Mouse (Mus musculus) kidney, embryonic 14.5 days (tissue): ENCODE results near the gene Pnmal1. TPM values are rescaled to one million over a fixed set of nuclear protein-coding genes. Genes with fewer than 3 reads are reported as not detected.

ENCODE experiments used
- ATAC-seq: fragments of 200-750 bp; cut with Nextera tagmentation; 2 replicates; pipeline ENCODE4 v1.8.0; 2017; ENCODE audit warnings: moderate number of reproducible peaks, mild to moderate bottlenecking, moderate TSS enrichment, moderate library complexity; ENCODE audit not compliant: low FRiP score, low TSS enrichment
- H3K27ac ChIP-seq: fragments of 300-500 bp; sonication (generic); 2 replicates; pipeline ENCODE4 v1.5.1; 2014; ENCODE audit warnings: low read depth, mild to moderate bottlenecking, low read length, moderate library complexity, mixed read lengths
- H3K27me3 ChIP-seq: fragments of 300-500 bp; sonication (generic); 2 replicates; pipeline ENCODE4 v1.6.1; 2014; ENCODE audit warnings: mild to moderate bottlenecking, low read length; ENCODE audit not compliant: control insufficient read depth, insufficient read depth
- H3K36me3 ChIP-seq: fragments of 300-500 bp; sonication (generic); 2 replicates; pipeline ENCODE4 v1.6.1; 2014; ENCODE audit warnings: low read length, mixed read lengths; ENCODE audit not compliant: control insufficient read depth, insufficient read depth
- H3K4me1 ChIP-seq: fragments of 300-500 bp; sonication (generic); 2 replicates; pipeline ENCODE4 v1.6.1; 2014; ENCODE audit warnings: low read length, mixed read lengths; ENCODE audit not compliant: control insufficient read depth, insufficient read depth
- H3K4me2 ChIP-seq: fragments of 300-500 bp; sonication (generic); replicated peaks from 2 replicates; pipeline ENCODE4 v1.6.1; 2014; ENCODE audit warnings: low read depth, mild to moderate bottlenecking, low read length
- H3K4me3 ChIP-seq: fragments of 300-500 bp; sonication (generic); 2 replicates; pipeline ENCODE4 v1.5.1; 2014; ENCODE audit warnings: mild to moderate bottlenecking, low read length
- H3K9ac ChIP-seq: fragments of 300-500 bp; sonication (generic); 2 replicates; pipeline ENCODE4 v1.6.1; 2014; ENCODE audit warnings: low read depth, mild to moderate bottlenecking, low read length, moderate library complexity
- H3K9me3 ChIP-seq: fragments of 300-500 bp; sonication (generic); 2 replicates; pipeline ENCODE4 v1.6.1; 2016; ENCODE audit warnings: low read length; ENCODE audit not compliant: control insufficient read depth
- WGBS: fragments of 180-500 bp; shearing (Covaris S2); extraction: QIAGEN DNeasy Blood & Tissue Kit; methylation state at CpG from one replicate; pipeline ENCODE4 v1.1.7; 2014; 5-methylcytosine and 5-hydroxymethylcytosine counted together
- polyA plus RNA-seq: library from polyadenylated mRNA; unstranded; fragments of >200 nt; fragmentation: Nextera tagmentation; extraction: Ambion mirVana; gene quantifications from 2 replicates; pipeline ENCODE4 v1.2.1, GENCODE M21; 2014

Pnmal1 gene
- polyA plus RNA-seq, 1 experiment from 2014 or later: 0.74 TPM

GRCm38 (mm10) chr7:16922360-16922973, 37.0 kb upstream of the Pnmal1 start:
- H3K4me2 ChIP-seq: peak overlapping the region; percentile 75
- H3K9me3 ChIP-seq: no peaks in the 10 kb centered on the region
- H3K4me3 ChIP-seq: peak overlapping the region; percentile 97
- no peak for ATAC-seq
- H3K27me3 ChIP-seq: no peaks in the 10 kb centered on the region
- WGBS: 54% methylated on average over 10 of the region's 10 CpGs
- H3K9ac ChIP-seq: peak overlapping the region; percentile 96
- H3K36me3 ChIP-seq: peaks cover 27% of the 10 kb centered on the region
- H3K27ac ChIP-seq: peak overlapping the region; percentile 38; the same call in 1 of the 2 replicates
- H3K4me1 ChIP-seq: peaks cover 38% of the 10 kb centered on the region

- H3K36me3 ChIP-seq: peaks cover 17% of the 10 kb centered on the region
- H3K4me3 ChIP-seq: peak overlapping the region; percentile 97
- H3K9me3 ChIP-seq: no peaks in the 10 kb centered on the region
- H3K9ac ChIP-seq: peak overlapping the region; percentile 96
- ATAC-seq: no peak
- peak overlapping the region; percentile 95 for H3K27ac ChIP-seq
- under 1% methylated on average over 52 of the region's 57 CpGs for WGBS
- no peaks in the 10 kb centered on the region for H3K27me3 ChIP-seq
- H3K4me1 ChIP-seq: peaks cover 34% of the 10 kb centered on the region
- H3K4me2 ChIP-seq: peak overlapping the region; percentile 75
These were observed 36.0 kb upstream of the Pnmal1 start for GRCm38 (mm10) chr7:16923283-16924036.

- Histone ChIP-seq H3K36me3 (peaks cover 12% of the 10 kb centered on the region), H3K27me3 (no peaks in the 10 kb centered on the region), H3K9me3 (no peaks in the 10 kb centered on the region), H3K4me1 (peaks cover 34% of the 10 kb centered on the region), H3K27ac (peak within 1 kb of the TSS; percentile 95), H3K4me2 (peak within 1 kb of the TSS; percentile 75), H3K9ac (peak within 1 kb of the TSS; percentile 96), H3K4me3 (peak within 1 kb of the TSS; percentile 97)
- 2% methylated on average over 64 of the region's 64 CpGs for WGBS
- peak; percentile 92 for ATAC-seq
These were observed 35.2 kb upstream of the Pnmal1 start, which contains the start of gene Calm3 for GRCm38 (mm10) chr7:16924037-16924834. Calm3 (minus strand) TSS chr7:16924114.

- no peak overlapping the region for H3K9ac ChIP-seq
- H3K27me3 ChIP-seq: no peaks in the 10 kb centered on the region
- WGBS: 62% methylated on average over 2 of the region's 2 CpGs
- H3K4me3 ChIP-seq: no peak overlapping the region
- H3K4me1 ChIP-seq: no peaks in the 10 kb centered on the region
- no peaks in the 10 kb centered on the region for H3K9me3 ChIP-seq
- no peaks in the 10 kb centered on the region for H3K36me3 ChIP-seq
- no peak overlapping the region for H3K4me2 ChIP-seq
- no peak for ATAC-seq
- no peak overlapping the region for H3K27ac ChIP-seq
These were observed 31.1 kb upstream of the Pnmal1 start for GRCm38 (mm10) chr7:16928341-16928740.

- ATAC-seq: no peak
- no peaks in the 10 kb centered on the region for H3K27me3 ChIP-seq
- H3K4me2 ChIP-seq: no peak overlapping the region
- no peaks in the 10 kb centered on the region for H3K36me3 ChIP-seq
- no peaks in the 10 kb centered on the region for H3K9me3 ChIP-seq
- no peaks in the 10 kb centered on the region for H3K4me1 ChIP-seq
- 2% methylated on average over 1 of the region's 1 CpGs for WGBS
- no peak overlapping the region for H3K4me3 ChIP-seq
- no peak overlapping the region for H3K9ac ChIP-seq
- no peak overlapping the region for H3K27ac ChIP-seq
These were observed 28.6 kb upstream of the Pnmal1 start for GRCm38 (mm10) chr7:16930850-16931249.

GRCm38 (mm10) chr7:16931968-16932627, 27.4 kb upstream of the Pnmal1 start:
- no peak overlapping the region for H3K27ac ChIP-seq
- no peak overlapping the region for H3K4me3 ChIP-seq
- H3K4me2 ChIP-seq: no peak overlapping the region
- WGBS: 18% methylated on average over 14 of the region's 14 CpGs
- H3K4me1 ChIP-seq: no peaks in the 10 kb centered on the region
- no peak overlapping the region for H3K9ac ChIP-seq
- H3K9me3 ChIP-seq: no peaks in the 10 kb centered on the region
- peak; percentile 51; the same call in 1 of the 2 replicates for ATAC-seq
- H3K27me3 ChIP-seq: no peaks in the 10 kb centered on the region
- H3K36me3 ChIP-seq: no peaks in the 10 kb centered on the region

- Histone ChIP-seq H3K27me3 (no peaks in the 10 kb centered on the region), H3K9me3 (no peaks in the 10 kb centered on the region), H3K36me3 (no peaks in the 10 kb centered on the region), H3K27ac (no peak overlapping the region), H3K4me2 (no peak overlapping the region), H3K4me3 (no peak overlapping the region), H3K4me1 (no peaks in the 10 kb centered on the region), H3K9ac (no peak overlapping the region)
- ATAC-seq: 0 out of 2 replicates have a peak, but pooled peaks have one; percentile 23
- 47% methylated on average over 14 of the region's 14 CpGs for WGBS
These were observed 26.5 kb upstream of the Pnmal1 start for GRCm38 (mm10) chr7:16932704-16933577.

- H3K9me3 ChIP-seq: no peaks in the 10 kb centered on the region
- no peak overlapping the region for H3K4me2 ChIP-seq
- H3K4me1 ChIP-seq: no peaks in the 10 kb centered on the region
- no peak overlapping the region for H3K4me3 ChIP-seq
- ATAC-seq: no peak
- H3K36me3 ChIP-seq: no peaks in the 10 kb centered on the region
- WGBS: 48% methylated on average over 4 of the region's 4 CpGs
- no peak overlapping the region for H3K9ac ChIP-seq
- H3K27ac ChIP-seq: no peak overlapping the region
- no peaks in the 10 kb centered on the region for H3K27me3 ChIP-seq
These were observed 22.2 kb upstream of the Pnmal1 start for GRCm38 (mm10) chr7:16937312-16937711.
